Mouse (Mus musculus) megakaryocyte, embryonic 14.5 days (primary cell): ENCODE data around the gene Sox3. TPM values are rescaled to one million over a fixed set of nuclear protein-coding genes. Genes with fewer than 3 reads are reported as not detected.

Source experiments
- H3K27me3 ChIP-seq: replicated peaks from 2 replicates; pipeline ENCODE3; 2012; ENCODE audit warnings: inconsistent platforms
- H3K36me3 ChIP-seq: replicated peaks from 2 replicates; pipeline ENCODE3; 2012; ENCODE audit warnings: low read length, inconsistent platforms, mixed read lengths
- H3K4me1 ChIP-seq: 2 replicates; pipeline ENCODE4 v1.6.1; 2012; ENCODE audit warnings: inconsistent platforms
- H3K4me3 ChIP-seq: replicated peaks from 2 replicates; pipeline ENCODE3; 2012; ENCODE audit warnings: moderate library complexity, mild to moderate bottlenecking, inconsistent platforms
- H3K9me3 ChIP-seq: 2 replicates; pipeline ENCODE4 v1.6.1; 2012; ENCODE audit warnings: inconsistent platforms
- FLI1 ChIP-seq: IDR thresholded peaks from 2 replicates; pipeline ENCODE4 v1.6.1; 2012; ENCODE audit warnings: low read length, inconsistent platforms, mixed read lengths
- GATA1 ChIP-seq: IDR thresholded peaks from 3 replicates; pipeline ENCODE4 v1.6.1; 2012; ENCODE audit warnings: mixed read lengths, low read length, inconsistent platforms, borderline replicate concordance
- polyA plus RNA-seq: library from polyadenylated mRNA; stranded (reverse); fragments of >175 nt; gene quantifications from 2 replicates; pipeline ENCODE4 v1.2.3, GENCODE M21; 2012; ENCODE audit warnings: low replicate concordance; ENCODE audit not compliant: insufficient read depth

Sox3 gene
- polyA plus RNA-seq, 1 experiment = not detected

DNA sequence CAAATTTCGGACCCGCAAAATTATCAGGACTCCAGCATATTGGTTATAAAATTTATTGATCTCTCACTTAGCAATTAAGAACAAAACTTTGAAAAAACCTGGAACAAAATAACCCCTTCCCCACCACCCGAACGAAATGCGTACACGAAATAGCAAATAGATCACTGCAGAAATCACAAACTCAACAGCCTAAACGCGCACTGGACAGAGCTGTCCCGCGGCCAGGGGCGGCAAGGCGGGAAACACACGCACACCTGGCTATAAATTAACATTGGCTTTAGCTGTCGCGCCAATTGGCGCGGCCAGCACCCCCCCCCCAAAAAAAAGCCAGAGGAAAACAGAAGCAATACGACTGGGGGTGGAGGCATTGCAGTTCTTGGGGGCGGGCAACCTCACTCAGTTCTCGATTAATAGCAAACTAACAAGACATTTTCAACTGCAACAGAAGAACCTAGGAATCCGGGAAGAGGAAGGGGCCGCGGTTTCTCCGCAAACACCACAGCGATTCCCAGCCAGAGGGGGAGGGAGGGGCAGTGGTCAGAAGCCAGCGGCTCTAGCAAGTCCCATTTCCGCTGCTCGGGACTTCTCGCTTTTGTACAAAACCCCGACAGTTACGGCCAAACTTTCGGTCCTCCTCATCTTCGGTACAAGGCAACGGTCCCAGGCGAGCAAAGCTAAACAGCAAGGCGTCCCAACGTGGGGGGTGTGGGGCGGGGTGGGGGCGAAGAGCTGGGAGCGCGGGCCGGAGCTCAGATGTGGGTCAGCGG is 1.7 kb downstream of the Sox3 start:
- H3K4me1 ChIP-seq = peaks cover 18% of the 10 kb centered on the region
- H3K36me3 ChIP-seq = no peaks in the 10 kb centered on the region
- no peak for TF ChIP-seq GATA1
- no peak for TF ChIP-seq FLI1
- H3K27me3 ChIP-seq = peaks cover 88% of the 10 kb centered on the region
- peaks cover 37% of the 10 kb centered on the region for H3K9me3 ChIP-seq
- H3K4me3 ChIP-seq = peak overlapping the region; percentile 89

DNA sequence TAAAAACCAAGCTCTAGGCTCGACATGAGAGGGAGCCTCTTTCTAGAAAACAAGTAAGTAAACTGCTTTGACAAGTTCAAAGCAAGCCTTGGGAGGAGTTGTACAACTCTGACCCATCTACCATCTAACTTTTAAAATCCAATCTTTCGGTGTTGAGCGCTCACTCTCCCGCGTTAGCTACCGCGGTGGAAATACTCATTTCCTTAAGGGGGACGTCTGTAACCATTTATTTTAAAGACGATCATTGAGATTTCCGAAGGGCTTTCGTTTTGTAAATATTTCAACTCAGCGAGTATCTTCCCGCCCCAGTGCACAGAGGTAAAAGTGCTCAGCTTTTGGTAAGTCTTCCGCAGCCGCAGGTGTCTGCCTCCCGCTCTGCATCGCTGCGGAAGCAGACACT is 2.6 kb downstream of the Sox3 start:
- H3K27me3 ChIP-seq = peaks cover 80% of the 10 kb centered on the region
- no peak for TF ChIP-seq FLI1
- TF ChIP-seq GATA1 = no peak
- peaks cover 37% of the 10 kb centered on the region for H3K9me3 ChIP-seq
- H3K36me3 ChIP-seq = no peaks in the 10 kb centered on the region
- H3K4me3 ChIP-seq = peak overlapping the region; percentile 83
- peaks cover 18% of the 10 kb centered on the region for H3K4me1 ChIP-seq

DNA sequence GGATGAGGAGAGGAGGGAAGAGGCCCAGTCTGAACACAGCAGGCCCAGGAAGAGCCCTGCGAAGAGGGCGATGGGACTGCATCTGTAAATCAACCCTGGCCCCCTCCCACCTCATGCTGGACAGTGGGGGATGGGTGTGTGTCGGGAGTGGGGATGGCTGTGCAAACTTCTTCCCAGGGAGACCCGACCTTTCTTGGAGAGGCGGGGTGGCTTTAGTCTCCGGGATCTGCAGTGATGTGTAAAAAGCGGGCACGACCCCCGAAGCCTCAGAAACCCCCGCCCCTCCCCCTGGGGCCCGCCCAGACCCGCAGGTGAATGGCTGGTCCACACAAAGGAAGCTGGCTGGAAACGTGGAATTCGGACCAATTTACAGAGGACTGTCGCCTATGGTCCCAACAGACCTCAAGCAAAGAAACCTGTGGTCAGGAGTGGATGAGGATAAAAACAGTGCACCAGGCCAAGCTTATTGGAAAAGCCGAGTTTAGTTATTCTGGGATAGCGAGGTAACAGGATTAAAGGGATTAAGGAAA is 3.2 kb downstream of the Sox3 start:
- peaks cover 73% of the 10 kb centered on the region for H3K27me3 ChIP-seq
- no peaks in the 10 kb centered on the region for H3K36me3 ChIP-seq
- H3K9me3 ChIP-seq = peaks cover 34% of the 10 kb centered on the region
- TF ChIP-seq FLI1 (no peak), GATA1 (no peak)
- no peak overlapping the region for H3K4me3 ChIP-seq
- H3K4me1 ChIP-seq = peaks cover 18% of the 10 kb centered on the region
